Mouse (Mus musculus) hindbrain, embryonic 14.5 days (tissue): ENCODE data around the gene Cabp4. TPM values are rescaled to one million over a fixed set of nuclear protein-coding genes. Genes with fewer than 3 reads are reported as not detected.
A peak's percentile ranks its signal among the peaks of the same experiment; 100 is the strongest.

Source experiments
- ATAC-seq: fragments of 200-750 bp; cut with Nextera tagmentation; 2 replicates; pipeline ENCODE4 v1.8.0; 2017; ENCODE audit warnings: moderate number of reproducible peaks, mild to moderate bottlenecking, moderate TSS enrichment, moderate library complexity; ENCODE audit not compliant: low FRiP score
- DNase-seq: peaks from one replicate; pipeline ENCODE4 v3.0.0-alpha.2; 2015; ENCODE audit warnings: low spot score
- H3K27ac ChIP-seq: fragments of 300-500 bp; sonication (generic); 2 replicates; pipeline ENCODE4 v1.5.1; 2014; ENCODE audit warnings: mild to moderate bottlenecking, moderate library complexity
- H3K27me3 ChIP-seq: fragments of 300-500 bp; sonication (generic); 2 replicates; pipeline ENCODE4 v1.6.1; 2014; ENCODE audit warnings: mild to moderate bottlenecking, low read length, mixed read lengths; ENCODE audit not compliant: control insufficient read depth, insufficient read depth
- H3K36me3 ChIP-seq: fragments of 300-500 bp; sonication (generic); replicated peaks from 2 replicates; pipeline ENCODE4 v1.6.1; 2014; ENCODE audit not compliant: control insufficient read depth, insufficient read depth
- H3K4me1 ChIP-seq: fragments of 300-500 bp; sonication (generic); replicated peaks from 2 replicates; pipeline ENCODE4 v1.6.1; 2014; ENCODE audit warnings: antibody characterized with exemption, low read length, mixed read lengths; ENCODE audit not compliant: control insufficient read depth, insufficient read depth
- H3K4me2 ChIP-seq: fragments of 300-500 bp; sonication (generic); replicated peaks from 2 replicates; pipeline ENCODE4 v1.6.1; 2014; ENCODE audit warnings: mild to moderate bottlenecking, moderate library complexity
- H3K4me3 ChIP-seq: fragments of 300-500 bp; sonication (generic); replicated peaks from 2 replicates; pipeline ENCODE4 v1.5.1; 2014; ENCODE audit warnings: mild to moderate bottlenecking, low read length
- H3K9ac ChIP-seq: fragments of 300-500 bp; sonication (generic); 2 replicates; pipeline ENCODE4 v1.6.1; 2014
- H3K9me3 ChIP-seq: fragments of 300-500 bp; sonication (generic); 2 replicates; pipeline ENCODE4 v1.6.1; 2016; ENCODE audit warnings: low read length; ENCODE audit not compliant: control insufficient read depth
- WGBS: fragments of 180-500 bp; shearing (Covaris S2); extraction: QIAGEN DNeasy Blood & Tissue Kit; methylation state at CpG from one replicate; pipeline ENCODE4 v1.1.7; 2014; 5-methylcytosine and 5-hydroxymethylcytosine counted together
- polyA plus RNA-seq: library from polyadenylated mRNA; unstranded; fragments of >200 nt; fragmentation: Nextera tagmentation; extraction: Ambion mirVana; gene quantifications from 2 replicates; pipeline ENCODE4 v1.2.1, GENCODE M21; 2014

Cabp4 gene
- 0.11 and 0.26 TPM in 2 replicates for polyA plus RNA-seq

GRCm38 (mm10) chr19:4143759-4144268, at the start of gene Cabp4:
TSS of gene Cabp4 (minus strand) at chr19:4144033.
- H3K4me3 ChIP-seq = no peak within 1 kb of the TSS
- no peak for DNase-seq
- H3K4me2 ChIP-seq = no peak within 1 kb of the TSS
- H3K9ac ChIP-seq = no peak within 1 kb of the TSS
- H3K27me3 ChIP-seq = no peaks in the 10 kb centered on the region
- ATAC-seq = no peak
- H3K27ac ChIP-seq = no peak within 1 kb of the TSS
- H3K36me3 ChIP-seq = no peaks in the 10 kb centered on the region
- peaks cover 5% of the 10 kb centered on the region; the same call in 1 of the 2 replicates for H3K4me1 ChIP-seq
- no peaks in the 10 kb centered on the region for H3K9me3 ChIP-seq
- 84% methylated on average over 7 of the region's 7 CpGs for WGBS

DNA sequence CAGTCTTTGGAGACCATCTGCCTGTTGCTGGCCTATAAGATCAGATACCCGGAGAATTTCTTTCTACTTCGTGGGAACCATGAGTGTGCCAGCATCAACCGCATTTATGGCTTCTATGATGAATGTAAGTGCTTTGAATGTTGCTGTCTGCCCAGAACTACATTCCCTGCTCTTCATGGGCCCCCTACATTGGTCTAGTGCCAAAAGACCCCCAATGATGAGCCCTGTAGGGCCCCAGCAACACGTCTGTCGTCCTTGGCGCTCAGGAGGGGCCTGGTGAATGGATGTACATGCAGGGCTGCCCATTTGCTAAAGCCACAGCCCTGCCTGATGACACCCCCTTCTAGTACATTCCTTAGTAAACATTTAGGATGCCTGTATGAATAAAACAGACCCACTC, 49.3 kb upstream of the Cabp4 start:
- Histone ChIP-seq H3K9me3 (no peaks in the 10 kb centered on the region), H3K4me3 (peak overlapping the region; percentile 97), H3K4me1 (peaks cover 12% of the 10 kb centered on the region), H3K36me3 (peaks cover 44% of the 10 kb centered on the region), H3K27ac (no peak overlapping the region; the same call in 1 of the 2 replicates), H3K9ac (peak overlapping the region; percentile 98), H3K27me3 (no peaks in the 10 kb centered on the region), H3K4me2 (peak overlapping the region; percentile 65)
- ATAC-seq = no peak
- 61% methylated on average over 6 of the region's 6 CpGs for WGBS
- no peak for DNase-seq

DNA sequence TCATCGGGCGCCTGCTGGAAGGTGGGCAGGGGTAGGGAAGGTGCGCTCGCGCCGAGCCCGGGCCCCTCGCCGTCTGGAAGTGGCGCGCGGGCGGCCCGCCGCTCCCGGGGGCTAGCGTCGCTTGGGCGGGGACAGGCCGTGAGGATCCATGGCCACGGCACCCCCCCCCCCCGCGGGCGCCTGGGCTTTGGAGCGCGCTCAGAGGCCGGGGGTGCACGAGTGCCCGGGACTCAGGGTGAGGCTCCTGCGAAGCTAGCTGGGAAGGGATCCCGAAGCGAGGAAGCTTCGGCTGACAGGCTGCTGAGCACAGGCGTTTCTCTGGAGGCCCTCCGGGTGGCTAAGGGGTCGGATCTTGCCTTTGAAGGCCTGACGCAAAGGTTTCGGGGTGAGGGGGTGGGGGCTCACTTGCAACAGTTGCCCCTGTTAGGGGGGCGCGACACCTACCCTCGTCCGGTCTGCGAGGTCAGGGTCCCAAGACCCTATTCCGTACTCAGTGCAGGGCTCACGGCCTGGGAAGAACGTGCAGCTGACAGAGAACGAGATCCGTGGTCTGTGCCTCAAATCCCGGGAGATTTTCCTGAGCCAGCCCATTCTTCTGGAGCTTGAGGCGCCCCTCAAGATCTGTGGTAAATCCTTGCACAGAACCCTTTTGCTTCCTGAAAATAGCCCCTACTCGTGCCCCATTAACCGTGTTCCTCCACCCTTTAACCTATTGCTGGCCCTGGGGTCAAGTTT, 48.6 kb upstream of the Cabp4 start:
- Histone ChIP-seq H3K9ac (peak overlapping the region; percentile 98), H3K4me1 (peaks cover 12% of the 10 kb centered on the region), H3K4me2 (peak overlapping the region; percentile 65), H3K36me3 (peaks cover 42% of the 10 kb centered on the region), H3K9me3 (no peaks in the 10 kb centered on the region), H3K27ac (peak overlapping the region; percentile 90), H3K27me3 (no peaks in the 10 kb centered on the region), H3K4me3 (peak overlapping the region; percentile 97)
- ATAC-seq (peak; percentile 18), DNase-seq (peak; percentile 45)
- WGBS = under 1% methylated on average over 42 of the region's 52 CpGs

- H3K27me3 ChIP-seq = no peaks in the 10 kb centered on the region
- peaks cover 12% of the 10 kb centered on the region for H3K4me1 ChIP-seq
- ATAC-seq = peak; percentile 92
- peak within 1 kb of the TSS; percentile 98 for H3K9ac ChIP-seq
- H3K27ac ChIP-seq = peak within 1 kb of the TSS; percentile 90
- H3K4me2 ChIP-seq = peak within 1 kb of the TSS; percentile 65
- peak; percentile 92 for DNase-seq
- 7% methylated on average over 42 of the region's 47 CpGs for WGBS
- H3K36me3 ChIP-seq = peaks cover 36% of the 10 kb centered on the region
- peak within 1 kb of the TSS; percentile 97 for H3K4me3 ChIP-seq
- H3K9me3 ChIP-seq = no peaks in the 10 kb centered on the region
Measured at GRCm38 (mm10) chr19:4191528-4192250, 47.9 kb upstream of the Cabp4 start, which contains the start of gene Ppp1ca. TSS of gene Ppp1ca (plus strand) at chr19:4192065.

GRCm38 (mm10) chr19:4190831-4191334, 47.0 kb upstream of the Cabp4 start, which contains the start of gene Tbc1d10c:
TSS of gene Tbc1d10c (minus strand) at chr19:4191284.
- Histone ChIP-seq H3K4me3 (peak within 1 kb of the TSS; percentile 97), H3K27me3 (no peaks in the 10 kb centered on the region), H3K4me2 (peak within 1 kb of the TSS; percentile 65), H3K36me3 (peaks cover 28% of the 10 kb centered on the region), H3K27ac (peak within 1 kb of the TSS; percentile 90), H3K9ac (peak within 1 kb of the TSS; percentile 98), H3K4me1 (peaks cover 12% of the 10 kb centered on the region), H3K9me3 (no peaks in the 10 kb centered on the region)
- 74% methylated on average over 4 of the region's 4 CpGs for WGBS
- DNase-seq = no peak
- no peak for ATAC-seq

- peaks cover 12% of the 10 kb centered on the region for H3K4me1 ChIP-seq
- no peaks in the 10 kb centered on the region for H3K9me3 ChIP-seq
- ATAC-seq (no peak), DNase-seq (no peak)
- no peak overlapping the region for H3K4me3 ChIP-seq
- no peak overlapping the region for H3K4me2 ChIP-seq
- no peak overlapping the region for H3K27ac ChIP-seq
- H3K27me3 ChIP-seq = no peaks in the 10 kb centered on the region
- peaks cover 10% of the 10 kb centered on the region for H3K36me3 ChIP-seq
- no peak overlapping the region for H3K9ac ChIP-seq
- 92% methylated on average over 12 of the region's 12 CpGs for WGBS
Measured at GRCm38 (mm10) chr19:4189051-4189620, 45.3 kb upstream of the Cabp4 start.

DNA sequence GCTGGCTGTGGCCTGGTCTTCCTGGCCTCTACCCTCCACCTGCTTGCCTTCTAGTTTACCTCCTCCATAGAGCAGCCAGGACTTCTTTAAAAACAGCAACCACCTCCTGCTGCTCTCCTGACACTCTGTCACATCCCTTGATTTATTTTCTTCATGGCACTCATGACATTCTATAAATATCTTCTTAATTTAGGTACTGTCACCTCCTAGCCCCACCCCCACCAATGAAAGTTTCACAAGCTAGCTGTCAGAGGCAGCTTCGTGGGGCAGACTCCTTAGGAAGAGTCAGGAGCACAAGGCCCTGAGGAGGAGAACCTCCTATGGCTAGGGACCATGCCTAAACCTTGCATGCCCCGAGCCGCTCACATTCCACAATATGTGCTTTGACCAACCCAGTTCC, 43.5 kb upstream of the Cabp4 start:
- H3K27me3 ChIP-seq = no peaks in the 10 kb centered on the region
- no peak overlapping the region for H3K4me2 ChIP-seq
- H3K9me3 ChIP-seq = no peaks in the 10 kb centered on the region
- H3K36me3 ChIP-seq = no peaks in the 10 kb centered on the region
- H3K27ac ChIP-seq = no peak overlapping the region
- ATAC-seq = no peak
- WGBS = 80% methylated on average over 3 of the region's 3 CpGs
- no peak overlapping the region for H3K9ac ChIP-seq
- H3K4me3 ChIP-seq = no peak overlapping the region
- DNase-seq = no peak
- H3K4me1 ChIP-seq = peaks cover 1% of the 10 kb centered on the region; the same call in 1 of the 2 replicates

- no peaks in the 10 kb centered on the region for H3K9me3 ChIP-seq
- H3K9ac ChIP-seq = no peak overlapping the region
- no peaks in the 10 kb centered on the region for H3K36me3 ChIP-seq
- H3K27ac ChIP-seq = peak overlapping the region; percentile 26; the same call in 1 of the 2 replicates
- DNase-seq = no peak
- H3K27me3 ChIP-seq = no peaks in the 10 kb centered on the region
- no peak overlapping the region for H3K4me2 ChIP-seq
- 60% methylated on average over 15 of the region's 15 CpGs for WGBS
- H3K4me3 ChIP-seq = no peak overlapping the region
- no peak for ATAC-seq
- H3K4me1 ChIP-seq = peaks cover 7% of the 10 kb centered on the region; the same call in 1 of the 2 replicates
Measured at GRCm38 (mm10) chr19:4184976-4185975, 41.4 kb upstream of the Cabp4 start.
